Mouse (Mus musculus) heart, embryonic 14.5 days (tissue): ENCODE measurements at regions not wholly inside any gene's neighbourhood (a gene's known extent, or its start where the extent isn't known, plus 50 kb on each side); places are given as distances from the start of the nearest gene placed in this dataset.
A peak's percentile ranks its signal among the peaks of the same experiment; 100 is the strongest.
"Not testable (repeated sequence)": the region's sequence is repeated elsewhere in the genome, so short reads cannot be mapped to it uniquely, and the experiment has no call there.

Experiments used
- ATAC-seq: fragments of 200-750 bp; cut with Nextera tagmentation; 2 replicates; pipeline ENCODE4 v1.8.0; 2017; ENCODE audit warnings: low read depth, moderate TSS enrichment; ENCODE audit not compliant: insufficient number of reproducible peaks, insufficient read depth, low FRiP score
- H3K27ac ChIP-seq, 2 experiments: fragments of 200-500 bp in 1 of 2; fragments of 300-500 bp in 1 of 2; sonication (generic) in 1 of 2; replicated peaks in 1 of 2; 2 replicates each; pipeline ENCODE4 v1.5.1; 2012 to 2014; ENCODE audit warnings: low read depth in 2 of 2, low read length in 2 of 2, control low read depth in 1 of 2, mild to moderate bottlenecking in 1 of 2, mixed read lengths in 1 of 2; ENCODE audit not compliant: control insufficient read depth in 1 of 2, insufficient read depth in 1 of 2
- H3K27me3 ChIP-seq: fragments of 300-500 bp; sonication (generic); 2 replicates; pipeline ENCODE4 v1.6.1; 2014; ENCODE audit warnings: mild to moderate bottlenecking, low read length, control low read depth; ENCODE audit not compliant: control insufficient read depth, insufficient read depth
- H3K36me3 ChIP-seq: fragments of 300-500 bp; sonication (generic); 2 replicates; pipeline ENCODE4 v1.6.1; 2014; ENCODE audit warnings: mild to moderate bottlenecking, control low read depth, low read length, mixed read lengths; ENCODE audit not compliant: control insufficient read depth, insufficient read depth
- H3K4me1 ChIP-seq, 2 experiments: fragments of 200-500 bp in 1 of 2; fragments of 300-500 bp in 1 of 2; sonication (generic) in 1 of 2; 2 replicates each; pipeline ENCODE4 v1.6.1; 2012 to 2014; ENCODE audit warnings: low read length in 2 of 2, control low read depth in 1 of 2, mixed read lengths in 1 of 2; ENCODE audit not compliant: control insufficient read depth in 2 of 2, insufficient read depth in 2 of 2
- H3K4me2 ChIP-seq: fragments of 300-500 bp; sonication (generic); 2 replicates; pipeline ENCODE4 v1.6.1; 2014; ENCODE audit warnings: mild to moderate bottlenecking, low read length
- H3K4me3 ChIP-seq, 2 experiments: fragments of 200-500 bp in 1 of 2; fragments of 300-500 bp in 1 of 2; sonication (generic) in 1 of 2; 2 replicates each; pipeline ENCODE4 v1.5.1; 2012 to 2014; ENCODE audit warnings: low read length in 2 of 2, mild to moderate bottlenecking in 2 of 2, control low read depth in 1 of 2, low read depth in 1 of 2, moderate library complexity in 1 of 2; ENCODE audit not compliant: control insufficient read depth in 1 of 2, insufficient read depth in 1 of 2
- H3K9ac ChIP-seq: fragments of 300-500 bp; sonication (generic); 2 replicates; pipeline ENCODE4 v1.6.1; 2014; ENCODE audit warnings: mild to moderate bottlenecking, low read length
- H3K9me3 ChIP-seq: fragments of 300-500 bp; sonication (generic); 2 replicates; pipeline ENCODE4 v1.6.1; 2016; ENCODE audit warnings: low read length, control low read depth; ENCODE audit not compliant: control insufficient read depth
- WGBS: fragments of 180-500 bp; shearing (Covaris S2); extraction: QIAGEN DNeasy Blood & Tissue Kit; methylation state at CpG from one replicate; pipeline ENCODE4 v1.1.7; 2014; 5-methylcytosine and 5-hydroxymethylcytosine counted together

GRCm38 (mm10) chr16:3114473-3115335 is 476.1 kb upstream of the Olfr161 start:
- 53% methylated on average over 1 of the region's 3 CpGs for WGBS
- peak; percentile 95 for ATAC-seq
- not testable (repeated sequence) for H3K27me3 ChIP-seq, H3K9me3 ChIP-seq, H3K4me2 ChIP-seq, H3K4me1 ChIP-seq, H3K9ac ChIP-seq, H3K27ac ChIP-seq, H3K36me3 ChIP-seq, H3K4me3 ChIP-seq

- not testable (repeated sequence) for H3K4me3 ChIP-seq, H3K27ac ChIP-seq, H3K36me3 ChIP-seq, H3K4me1 ChIP-seq, H3K27me3 ChIP-seq, H3K9ac ChIP-seq, H3K4me2 ChIP-seq, H3K9me3 ChIP-seq
- peak; percentile 77 for ATAC-seq
- 62% methylated on average over 8 of the region's 9 CpGs for WGBS
These were observed 475.3 kb upstream of the Olfr161 start for GRCm38 (mm10) chr16:3115336-3116112.

- not testable (repeated sequence) for H3K9me3 ChIP-seq, H3K27me3 ChIP-seq, H3K4me1 ChIP-seq, H3K4me3 ChIP-seq, H3K36me3 ChIP-seq, H3K4me2 ChIP-seq, H3K27ac ChIP-seq, H3K9ac ChIP-seq
- 57% methylated on average over 2 of the region's 3 CpGs for WGBS
- 0 out of 2 replicates have a peak, but pooled peaks have one; percentile 33 for ATAC-seq
These were observed 474.7 kb upstream of the Olfr161 start for GRCm38 (mm10) chr16:3116113-3116511.

DNA sequence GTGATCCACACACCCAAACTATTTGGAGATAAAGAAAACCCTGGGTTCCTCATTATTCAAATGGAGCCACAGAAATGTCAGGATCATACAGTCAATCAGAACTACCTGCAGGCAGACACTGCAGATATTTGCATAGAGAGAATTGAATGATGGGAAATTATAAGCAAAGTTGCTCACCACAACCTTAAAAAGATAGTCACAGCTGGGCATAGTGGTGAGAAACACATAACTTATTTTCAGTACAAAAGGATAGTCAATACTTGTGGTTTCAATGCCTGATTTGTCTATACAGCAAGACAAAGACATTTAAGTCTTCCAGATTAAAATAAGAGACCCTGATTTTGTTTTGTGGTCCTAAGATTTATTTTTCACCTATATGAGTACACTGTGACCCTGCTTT is 469.6 kb upstream of the Olfr161 start:
- not testable (repeated sequence) for H3K36me3 ChIP-seq, H3K27me3 ChIP-seq, H3K4me2 ChIP-seq, H3K9ac ChIP-seq, H3K4me1 ChIP-seq, H3K4me3 ChIP-seq, ATAC-seq, H3K27ac ChIP-seq, H3K9me3 ChIP-seq

- H3K4me3 ChIP-seq, H3K27ac ChIP-seq, H3K9me3 ChIP-seq, H3K4me1 ChIP-seq, H3K27me3 ChIP-seq, H3K4me2 ChIP-seq, H3K36me3 ChIP-seq, H3K9ac ChIP-seq: not testable (repeated sequence)
- 0 out of 2 replicates have a peak, but pooled peaks have one; percentile 9 for ATAC-seq
- 43% methylated on average over 4 of the region's 6 CpGs for WGBS
These were observed 468.5 kb upstream of the Olfr161 start for GRCm38 (mm10) chr16:3122145-3122860.

DNA sequence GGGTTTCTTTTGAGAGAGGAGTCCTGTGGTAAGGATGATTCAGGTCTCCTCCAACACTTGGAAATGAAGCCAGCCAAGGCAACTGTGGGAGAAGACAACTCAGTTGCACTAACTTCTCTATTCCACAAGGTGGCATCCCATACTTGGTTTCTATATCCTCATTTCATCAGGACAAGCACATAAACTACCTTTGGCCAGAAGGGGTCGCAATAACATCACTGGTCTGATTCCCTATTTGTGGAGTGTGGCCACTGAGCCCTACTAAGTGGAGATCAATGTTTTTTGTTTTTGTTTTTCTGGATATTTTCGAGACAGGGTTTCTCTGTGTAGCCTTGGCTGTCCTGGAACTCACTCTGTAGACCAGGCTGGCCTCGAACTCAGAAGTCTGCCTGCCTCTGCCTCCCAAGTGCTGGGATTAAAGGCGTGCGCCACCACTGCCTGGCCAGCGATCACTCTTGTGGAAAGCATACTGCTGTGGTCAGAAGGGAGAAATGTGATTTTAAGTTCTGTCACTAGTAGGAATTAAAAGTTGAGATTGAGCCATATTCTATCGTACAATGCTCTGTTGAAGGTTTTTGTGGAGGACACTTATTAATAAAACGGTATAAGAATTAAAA is 467.9 kb upstream of the Olfr161 start:
- not testable (repeated sequence) for H3K27ac ChIP-seq, H3K4me2 ChIP-seq, H3K4me3 ChIP-seq, H3K9me3 ChIP-seq, H3K27me3 ChIP-seq, H3K36me3 ChIP-seq, H3K9ac ChIP-seq, H3K4me1 ChIP-seq
- peak; percentile 49; the same call in 1 of the 2 replicates for ATAC-seq
- 62% methylated on average over 8 of the region's 8 CpGs for WGBS

DNA sequence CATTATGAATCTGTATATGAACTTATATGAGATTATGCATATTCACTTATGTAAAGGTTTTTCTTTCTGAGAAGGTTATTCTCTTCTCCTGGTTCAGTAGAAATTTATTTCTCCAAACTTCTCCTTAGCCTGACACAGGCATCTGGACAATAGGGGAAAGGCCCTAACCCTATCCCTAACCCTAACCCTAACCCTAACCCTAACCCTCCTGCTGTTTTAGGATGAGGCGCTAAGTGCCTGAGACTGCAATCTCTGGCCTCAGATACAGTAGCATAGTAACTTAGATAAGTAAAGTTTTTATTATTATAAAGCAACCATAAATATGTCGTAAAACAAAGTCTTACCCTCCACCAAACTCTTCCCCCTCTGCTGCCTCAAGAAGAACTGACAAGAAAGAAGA is 463.5 kb upstream of the Olfr161 start:
- 34% methylated on average over 2 of the region's 2 CpGs for WGBS
- not testable (repeated sequence) for H3K4me1 ChIP-seq, H3K36me3 ChIP-seq, H3K27ac ChIP-seq, H3K9me3 ChIP-seq, H3K27me3 ChIP-seq, H3K9ac ChIP-seq, H3K4me2 ChIP-seq, H3K4me3 ChIP-seq
- ATAC-seq, result 0 out of 2 replicates have a peak, but pooled peaks have one; percentile 62
